Mouse (Mus musculus): ENCODE data around the gene Car4. TPM values are rescaled to one million over a fixed set of nuclear protein-coding genes. Genes with fewer than 3 reads are reported as not detected.

Car4 gene
- total RNA-seq (2023), result not detected

DNA sequence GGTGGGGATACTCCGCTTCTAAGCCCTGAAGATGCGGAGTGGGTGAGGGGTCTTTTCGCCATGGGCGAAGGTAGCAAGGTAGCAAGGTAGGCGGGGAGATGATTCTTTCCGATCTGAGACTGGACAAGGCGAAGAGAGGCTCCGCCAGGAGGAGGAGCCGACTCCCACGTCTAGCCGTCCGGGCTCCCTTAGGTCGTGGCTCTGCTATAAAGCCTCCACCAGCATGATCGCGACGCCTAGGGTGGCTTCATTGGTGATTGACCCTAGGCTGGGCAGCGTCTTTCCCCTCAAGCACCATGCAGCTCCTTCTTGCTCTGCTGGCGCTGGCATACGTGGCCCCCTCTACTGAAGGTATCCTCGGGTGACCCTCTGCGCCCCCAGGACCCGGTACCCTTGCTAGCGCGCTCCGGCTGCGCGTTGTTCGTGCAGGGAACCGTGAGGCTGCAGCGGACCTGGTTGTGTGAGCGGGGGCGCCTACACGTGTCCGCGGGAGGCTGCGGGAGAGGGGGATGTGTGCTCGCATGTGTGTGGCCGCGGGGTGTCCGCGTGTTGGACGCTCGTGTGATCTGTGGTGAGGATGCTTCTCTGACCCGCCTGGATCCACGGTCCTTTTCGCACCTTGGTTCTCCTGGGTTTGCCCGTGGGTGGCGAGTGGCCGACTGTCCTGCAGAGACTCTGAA is at the start of gene Car4:
TSS of gene Car4 (plus strand) at position 196 of the 680 bp plus-strand sequence.

DNA sequence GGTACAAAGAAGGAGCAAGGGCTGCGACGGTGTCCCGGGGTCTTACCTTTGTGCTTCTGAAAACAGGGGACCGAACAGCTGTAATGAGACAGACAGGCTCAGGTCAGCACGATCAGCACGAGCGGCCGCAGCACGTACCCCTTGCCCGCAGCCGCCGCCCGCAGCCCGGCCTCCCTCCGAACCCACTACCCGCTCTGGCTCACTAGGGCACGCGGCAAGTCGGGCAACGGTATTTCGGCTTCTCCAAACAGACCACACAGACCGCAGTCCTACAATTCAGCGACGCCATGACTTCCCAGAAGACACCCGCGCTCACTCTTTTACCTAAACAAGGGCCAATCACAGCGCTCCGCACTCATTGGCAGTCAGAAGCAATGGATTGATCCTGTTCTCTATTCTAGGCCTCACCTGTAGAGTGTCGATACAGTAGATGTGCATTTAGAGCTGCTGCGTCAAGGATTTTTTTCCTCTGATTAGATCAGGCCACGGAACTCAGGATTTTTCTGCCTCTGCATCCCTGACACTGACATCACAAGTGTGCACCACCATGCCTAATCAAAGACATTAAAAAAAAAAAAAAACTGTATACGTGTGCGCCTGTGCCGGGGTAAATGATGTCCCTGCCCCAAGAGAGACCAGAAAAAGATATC is 41.4 kb upstream of the Car4 start, which contains the start of gene Znhit3:
TSS of gene Znhit3 (minus strand) at position 314 of the 650 bp plus-strand sequence.

Other genes starting within 250 kb of the Car4 start
- 22.3 TPM for gene Mrm1, start 138.3 kb upstream of the Car4 start, total RNA-seq (2023)
- 12.3 TPM for gene Dhrs11, start 128.8 kb upstream of the Car4 start, total RNA-seq (2023)
- 166 TPM for gene Ggnbp2, start 87.0 kb upstream of the Car4 start, total RNA-seq (2023)
- 20.3 TPM for gene Myo19, start 77.6 kb upstream of the Car4 start, total RNA-seq (2023)
- 7.3 TPM for gene Pigw, start 77.5 kb upstream of the Car4 start, total RNA-seq (2023)
- 25.6 TPM for gene Znhit3, start 41.4 kb upstream of the Car4 start, total RNA-seq (2023)
- gene Usp32, start 182.4 kb downstream of the Car4 start, total RNA-seq (2023), result 36.5 TPM
- not detected for gene 1700125H20Rik, start 212.6 kb downstream of the Car4 start, total RNA-seq (2023)

Measured in CD4-positive naive resting alpha-beta T cell, adult 57 days (primary cell).